Mouse (Mus musculus) monocyte, adult 5-6 weeks (primary cell): ENCODE results near the gene E130311K13Rik. TPM values are rescaled to one million over a fixed set of nuclear protein-coding genes. Genes with fewer than 3 reads are reported as not detected.
A peak's percentile ranks its signal among the peaks of the same experiment; 100 is the strongest.

Source experiments
- ATAC-seq: fragments of 153-309, 156-312 bp; replicated peaks from 2 replicates; pipeline ENCODE4 v1.8.0; 2017; ENCODE audit warnings: mild to moderate bottlenecking; ENCODE audit not compliant: low TSS enrichment, insufficient number of reproducible peaks, severe bottlenecking, poor library complexity, low FRiP score
- total RNA-seq: library from RNA; stranded (forward); fragments of 200-1000, 200-491, 200-594 nt; gene quantifications from 3 replicates; pipeline ENCODE4 v1.2.3, GENCODE M21; 2017

The E130311K13Rik gene
- 5.9 to 8.2 TPM (median 7.9 TPM) in 3 replicates for total RNA-seq

DNA sequence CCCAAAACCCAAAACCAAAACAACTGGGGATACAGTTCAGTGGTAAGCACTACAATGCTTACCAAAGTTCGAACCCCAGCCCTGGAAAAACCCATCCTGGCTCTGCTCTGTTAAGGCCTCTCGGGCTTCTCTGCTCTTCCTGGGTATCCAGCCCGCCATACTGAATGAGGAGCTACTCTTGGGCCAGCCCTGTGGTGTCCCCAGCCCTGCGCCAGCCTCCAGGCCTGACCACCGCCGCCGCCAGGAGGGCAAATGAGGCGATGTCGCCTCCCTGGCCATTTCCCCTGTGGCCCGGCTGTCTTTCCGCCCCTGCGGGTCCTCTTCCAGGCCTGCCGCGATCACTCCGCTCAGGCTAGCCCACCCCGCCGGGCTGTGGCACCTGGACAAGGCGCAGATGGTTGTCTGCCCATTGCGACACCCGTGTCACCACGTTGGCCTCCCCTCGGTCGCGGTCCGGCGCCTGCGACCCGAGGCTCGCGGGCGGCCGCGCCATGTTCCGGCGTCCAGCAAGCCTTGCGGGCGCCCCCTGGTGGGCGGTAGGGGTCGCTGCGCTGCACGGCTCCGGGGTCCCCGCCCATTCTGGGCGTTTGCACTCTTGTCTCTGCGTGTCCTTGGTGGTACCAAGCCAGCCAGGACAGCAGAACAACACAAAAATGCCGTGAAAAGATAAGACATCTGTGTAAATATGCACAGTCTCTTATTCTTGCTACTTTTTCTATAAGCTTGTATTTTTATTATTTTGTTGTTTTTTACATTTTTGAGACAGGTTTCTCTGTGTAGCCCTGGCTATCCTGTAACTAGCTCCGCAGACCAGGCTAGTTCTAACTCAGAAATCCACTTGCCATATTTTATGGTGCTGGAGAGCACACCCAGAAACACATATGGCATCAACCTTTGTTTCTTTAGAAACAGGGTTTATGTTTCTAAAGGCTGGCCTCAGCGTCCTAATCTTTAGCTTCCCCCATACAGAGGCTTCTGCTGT is at the start of gene E130311K13Rik:
TSS of gene E130311K13Rik (minus strand) at position 595 of the 982 bp plus-strand sequence.
- ATAC-seq, result peak; percentile 83

DNA sequence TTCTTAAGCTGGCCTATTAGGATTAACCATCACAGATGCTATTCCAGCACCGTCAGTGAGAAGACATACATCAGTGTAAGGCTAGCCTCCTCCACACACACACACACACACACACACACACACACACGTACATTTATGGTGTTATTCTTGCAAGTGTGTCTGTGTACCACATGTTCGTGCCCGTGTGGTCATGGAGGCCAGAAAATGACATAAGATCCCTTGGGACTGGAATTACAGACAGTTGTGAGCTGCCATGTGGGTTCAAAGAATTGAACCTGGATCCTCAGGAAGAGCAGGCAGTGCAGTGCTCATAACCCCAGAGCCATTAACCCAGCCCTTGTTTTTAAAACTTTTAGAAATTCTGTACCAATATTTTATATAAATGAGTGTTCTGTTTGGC is 48.6 kb upstream of the E130311K13Rik start:
- no peak for ATAC-seq

DNA sequence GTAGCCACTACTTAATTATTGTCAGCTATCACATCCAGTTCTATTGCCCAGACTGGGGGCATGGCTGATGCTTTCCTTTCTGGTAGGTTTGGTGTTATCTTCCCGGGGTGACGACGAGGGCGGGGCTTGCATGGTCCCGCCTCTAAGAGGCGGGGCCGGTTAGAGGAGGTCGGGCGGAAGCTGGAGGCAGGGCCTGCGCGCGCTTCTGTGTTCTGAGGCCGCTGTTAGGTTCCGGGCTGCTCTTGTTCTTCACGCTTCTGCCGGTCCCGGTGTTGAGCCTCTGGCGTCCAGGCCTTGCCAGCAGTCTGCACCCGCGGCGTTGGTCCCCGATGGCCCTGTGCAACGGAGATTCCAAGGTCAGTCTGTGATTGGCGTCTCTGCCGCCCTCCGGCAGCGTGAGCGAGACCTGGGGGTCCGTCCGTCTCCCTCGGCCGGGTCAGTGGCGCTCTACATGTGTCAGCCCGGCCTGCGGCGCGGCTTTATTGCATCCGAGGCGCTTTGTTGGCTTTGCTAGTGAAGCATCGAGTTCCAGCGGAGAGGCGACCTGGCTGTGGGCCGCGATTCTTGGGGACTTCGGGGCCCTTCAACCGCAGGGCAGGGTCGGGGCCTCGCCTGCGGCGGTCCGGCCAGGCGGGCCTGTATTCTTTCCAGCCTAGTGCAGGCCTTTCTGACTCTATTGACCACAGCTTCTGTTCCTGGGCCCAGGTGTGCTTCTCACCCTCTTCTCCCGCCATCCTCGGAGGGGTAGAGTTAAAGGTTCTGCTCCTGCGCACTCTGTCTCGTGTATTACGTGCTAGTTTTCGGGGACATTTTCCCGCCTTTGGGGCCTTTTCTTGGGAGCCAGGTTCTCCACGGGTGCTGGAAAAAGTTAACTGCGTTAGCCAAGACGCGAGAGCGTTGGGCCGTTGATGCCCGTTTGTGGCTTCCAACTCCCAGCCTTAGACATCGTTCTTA is 47.0 kb upstream of the E130311K13Rik start, which contains the start of gene Gmps:
TSS of gene Gmps (plus strand) at position 152 of the 954 bp plus-strand sequence.
- ATAC-seq, result peak; percentile 99

DNA sequence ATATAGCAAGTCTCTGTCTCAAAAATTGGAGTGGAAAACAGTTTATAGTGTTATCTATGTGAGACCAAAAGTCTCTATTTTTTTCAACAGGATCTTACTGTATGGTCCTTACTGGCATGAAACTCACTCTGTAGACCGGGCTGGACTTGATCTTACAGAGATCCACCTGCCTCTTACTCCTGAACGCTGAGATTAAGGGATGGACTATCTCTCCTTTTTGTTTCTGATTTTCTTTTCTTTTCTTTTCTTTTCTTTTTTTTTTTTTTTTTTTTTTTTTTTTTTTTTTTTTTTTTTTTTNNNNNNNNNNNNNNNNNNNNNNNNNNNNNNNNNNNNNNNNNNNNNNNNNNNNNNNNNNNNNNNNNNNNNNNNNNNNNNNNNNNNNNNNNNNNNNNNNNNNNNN is 36.7 kb upstream of the E130311K13Rik start:
- ATAC-seq, result no peak

DNA sequence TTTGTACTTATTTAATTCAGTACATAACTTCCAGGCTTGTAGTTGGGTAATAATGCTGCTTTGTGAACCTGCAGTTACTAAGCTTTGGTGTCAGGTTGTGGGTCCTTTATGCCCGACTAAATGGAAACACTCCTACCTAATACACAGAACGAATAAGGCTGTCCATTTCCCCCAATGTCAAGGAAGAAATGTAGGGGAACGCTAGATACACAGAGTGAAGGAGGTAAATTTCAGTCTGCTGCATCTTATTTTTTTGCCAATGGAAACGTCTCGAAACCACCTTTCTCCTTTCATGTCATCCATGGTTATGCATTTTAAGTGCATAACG is 35.6 kb upstream of the E130311K13Rik start:
- ATAC-seq, result no peak

DNA sequence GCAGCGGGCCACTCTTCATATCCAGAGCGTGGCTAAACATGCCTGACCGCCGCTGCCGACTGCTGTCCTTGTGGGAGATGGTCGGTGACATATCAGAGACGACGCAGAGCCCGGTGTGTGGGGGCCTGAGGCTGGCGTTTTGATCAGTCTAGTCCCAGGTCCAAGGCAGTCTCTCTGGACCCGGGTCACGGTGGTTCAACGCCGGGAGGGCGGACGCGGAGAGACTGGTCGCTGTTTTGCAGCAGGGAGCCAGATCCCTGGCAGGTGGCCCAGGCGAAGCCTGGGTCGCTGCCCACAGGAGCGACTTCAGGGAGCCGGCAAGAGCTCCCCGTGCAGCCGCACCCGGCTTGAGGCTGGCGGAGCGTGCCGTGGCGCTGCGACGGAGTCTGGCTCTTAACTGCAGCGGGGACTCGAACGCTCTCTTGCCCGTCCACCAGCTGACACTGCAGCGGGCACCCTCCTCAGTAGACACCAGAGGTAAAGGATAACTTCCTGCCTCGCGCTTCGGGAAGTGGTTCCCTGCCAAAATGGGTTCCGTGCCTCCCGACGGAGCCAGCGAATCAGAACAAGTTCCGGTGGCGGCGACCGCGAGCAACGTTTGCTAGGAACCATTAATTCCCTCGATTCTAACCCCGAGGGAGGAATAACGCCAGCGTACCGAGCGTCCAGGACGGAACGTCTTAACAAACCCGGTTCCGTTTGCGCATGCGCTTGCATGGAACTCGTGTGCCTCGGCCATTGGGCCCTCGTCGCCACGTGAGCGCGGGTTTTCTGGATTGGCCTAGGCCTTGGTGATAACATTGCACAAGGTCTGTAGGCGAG is 35.0 kb upstream of the E130311K13Rik start, which contains the start of gene Slc33a1:
TSS of gene Slc33a1 (minus strand) at position 669 of the 822 bp plus-strand sequence.
- ATAC-seq, result peak; percentile 97

DNA sequence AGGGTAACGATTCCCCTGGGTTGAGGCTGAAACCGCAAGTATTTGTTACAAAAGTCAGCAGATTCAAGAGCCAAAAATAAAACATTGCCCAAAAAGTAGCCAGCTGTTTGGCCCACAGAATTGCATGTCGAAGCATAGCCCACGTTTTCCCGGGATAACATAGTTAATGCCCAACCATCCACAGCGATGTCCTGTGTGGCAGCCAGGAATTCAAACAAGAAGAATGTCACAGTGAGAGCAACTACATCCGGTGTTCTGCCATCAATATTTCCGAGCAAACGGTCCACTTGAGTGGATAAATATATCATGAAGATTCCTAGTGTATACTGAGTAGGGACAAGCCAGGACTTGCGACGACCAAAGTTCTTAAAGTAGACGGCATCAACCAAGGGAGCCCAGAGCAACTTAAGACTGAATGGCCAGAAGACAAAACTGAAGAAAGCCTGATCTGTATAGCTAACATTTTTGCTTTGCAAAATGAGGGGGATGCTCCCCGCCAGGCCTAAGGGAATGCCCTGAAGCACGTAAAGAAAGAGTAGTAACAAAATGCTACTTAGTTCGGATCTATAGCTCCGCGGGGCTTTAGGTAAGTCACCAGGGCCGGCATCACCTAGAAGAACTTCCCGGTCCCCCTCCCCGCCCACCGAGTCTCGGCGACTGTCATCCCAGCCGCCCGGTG is 34.3 kb upstream of the E130311K13Rik start:
- ATAC-seq, result no peak

DNA sequence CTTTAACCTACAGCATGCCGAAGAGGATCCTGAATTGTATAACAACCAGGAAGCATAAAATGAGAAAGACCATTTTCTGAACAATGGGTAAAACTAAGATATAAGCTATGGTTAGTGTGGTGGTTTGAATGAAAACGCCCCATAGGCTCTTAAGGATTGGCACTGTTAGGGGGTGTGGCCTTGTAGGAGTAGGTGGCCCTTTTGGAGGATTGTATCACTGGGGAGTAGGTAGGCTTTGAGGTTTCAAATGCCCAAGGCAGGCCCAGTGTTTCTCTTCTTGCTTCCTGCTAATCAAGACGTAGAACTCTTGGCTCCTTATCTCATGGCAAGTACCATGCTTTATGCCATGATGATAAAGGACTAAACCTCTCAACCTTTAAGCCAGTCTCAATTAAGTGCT is 20.6 kb upstream of the E130311K13Rik start:
- no peak for ATAC-seq

DNA sequence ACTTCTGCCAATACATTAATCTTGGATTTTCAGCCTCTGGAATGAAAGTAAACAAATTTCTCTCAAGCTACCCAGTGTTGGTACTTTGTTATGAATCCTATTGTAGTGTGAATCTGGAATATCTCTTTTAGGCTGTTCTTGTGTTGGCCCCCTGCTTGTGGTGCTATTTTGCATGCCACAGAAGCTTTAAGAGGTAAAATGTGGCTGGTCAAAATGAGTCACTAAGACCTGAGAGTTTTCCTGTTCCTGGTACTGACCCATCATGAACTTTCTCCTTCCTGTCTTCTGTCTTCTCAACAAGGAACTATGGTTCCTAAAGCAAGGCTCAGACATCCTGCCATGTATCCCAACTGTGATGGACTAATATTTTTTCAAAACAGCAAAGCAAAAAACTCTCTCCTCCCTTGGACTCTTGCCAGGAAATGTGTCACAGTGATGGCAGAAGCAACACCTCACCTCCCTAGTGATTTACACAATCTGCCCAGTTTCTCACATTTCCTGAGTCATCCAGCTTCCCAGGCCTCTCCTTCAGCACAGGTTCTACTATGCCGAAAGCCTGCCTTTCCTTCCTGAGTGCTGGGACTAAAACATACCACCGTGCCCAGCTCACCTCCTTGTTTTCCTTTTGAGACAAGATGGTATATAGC is 12.1 kb upstream of the E130311K13Rik start:
- ATAC-seq, result no peak

DNA sequence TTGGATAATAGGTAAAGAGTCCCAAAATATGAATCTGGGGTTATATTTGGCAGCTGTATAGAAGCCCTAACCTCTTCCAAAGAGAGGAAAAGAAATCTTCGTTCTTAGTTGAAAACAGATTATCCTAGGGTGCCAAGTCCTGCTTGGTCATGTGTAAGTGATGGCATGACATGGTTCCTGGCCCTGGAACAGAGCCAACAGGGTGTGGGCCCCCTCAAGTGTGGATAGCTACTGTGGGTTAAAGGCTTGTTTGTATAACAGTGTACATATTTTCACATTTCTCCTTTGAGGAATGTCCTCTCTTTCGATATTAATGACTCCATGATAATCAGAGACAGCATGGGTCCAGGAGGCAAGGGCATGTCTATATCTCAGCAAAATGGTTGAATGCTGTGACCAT is 9.7 kb upstream of the E130311K13Rik start:
- no peak for ATAC-seq

DNA sequence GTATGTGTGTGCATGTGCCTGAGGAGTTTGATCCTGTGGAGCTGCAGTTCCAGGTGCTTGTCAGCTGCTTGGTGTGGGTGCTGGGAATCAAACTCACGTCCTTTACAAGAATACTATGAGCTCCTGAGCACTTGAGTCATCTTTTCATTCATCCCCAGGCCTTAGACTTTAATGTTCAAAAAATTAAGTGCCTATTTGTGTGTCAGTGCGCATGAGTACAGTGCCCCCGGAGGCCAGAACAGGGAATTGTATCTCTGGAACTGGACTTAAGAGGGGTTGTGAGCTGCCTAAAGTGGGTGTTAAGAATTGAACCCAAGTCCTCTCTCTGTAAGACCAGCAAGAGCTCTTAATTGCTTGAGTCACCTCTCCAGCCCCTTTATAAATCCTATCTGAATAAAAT is 9.6 kb downstream of the E130311K13Rik start:
- no peak for ATAC-seq

DNA sequence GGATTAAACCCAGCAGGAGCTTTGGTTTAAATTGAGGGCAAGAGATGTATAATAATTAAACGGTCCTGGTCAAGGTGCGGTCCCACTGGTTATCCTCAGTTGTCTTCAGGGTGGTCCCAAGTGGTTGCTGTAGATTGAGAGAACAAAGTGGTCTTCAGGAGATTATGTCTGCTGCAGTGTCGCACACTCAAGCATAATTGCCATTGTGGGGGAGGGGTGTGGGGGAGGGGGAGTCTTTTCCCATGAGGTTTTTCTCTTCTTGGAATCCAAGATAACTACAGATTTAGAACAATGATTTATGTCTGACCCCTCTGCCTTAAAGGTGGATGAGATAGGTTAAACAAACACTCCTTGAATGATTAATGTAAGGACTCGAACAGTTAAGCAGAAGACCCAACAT is 19.0 kb downstream of the E130311K13Rik start:
- no peak for ATAC-seq

DNA sequence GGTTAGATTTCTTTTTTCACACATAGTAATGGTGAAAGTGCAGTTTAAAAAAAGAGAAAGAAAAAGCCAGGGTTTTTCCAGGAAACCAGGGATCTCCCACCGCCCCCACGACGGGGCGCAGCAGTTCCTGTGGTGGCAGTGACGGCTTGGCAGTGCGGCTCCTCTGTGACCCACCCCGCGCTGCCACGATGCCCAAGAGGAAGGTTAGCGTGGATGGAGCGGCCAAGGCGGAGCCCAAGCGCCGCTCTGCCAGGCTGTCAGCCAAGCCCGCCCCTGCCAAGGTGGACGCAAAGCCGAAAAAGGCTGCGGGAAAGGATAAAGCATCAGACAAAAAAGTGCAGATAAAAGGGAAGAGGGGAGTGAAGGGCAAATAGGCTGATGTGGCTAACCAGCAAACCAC is 24.0 kb downstream of the E130311K13Rik start:
- no peak for ATAC-seq

DNA sequence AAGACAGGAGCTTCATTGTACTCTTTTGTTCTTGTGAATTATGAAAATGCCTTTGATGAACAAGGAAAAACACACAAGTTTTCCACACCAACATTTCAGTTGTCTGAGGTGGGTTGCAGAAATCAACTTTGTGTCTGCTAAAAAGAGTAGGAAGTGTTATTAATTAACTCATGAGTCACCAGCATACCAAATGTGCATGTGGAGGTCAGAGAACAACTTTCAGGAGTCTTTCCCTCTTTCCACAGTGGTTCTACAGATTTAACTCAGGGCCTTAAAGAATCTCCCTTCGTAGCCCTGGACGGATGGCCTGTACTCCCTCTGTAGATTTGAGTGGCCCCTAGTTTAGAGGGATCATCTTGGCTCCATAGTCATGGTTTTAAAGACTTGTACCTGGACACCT is 25.1 kb downstream of the E130311K13Rik start:
- no peak for ATAC-seq

DNA sequence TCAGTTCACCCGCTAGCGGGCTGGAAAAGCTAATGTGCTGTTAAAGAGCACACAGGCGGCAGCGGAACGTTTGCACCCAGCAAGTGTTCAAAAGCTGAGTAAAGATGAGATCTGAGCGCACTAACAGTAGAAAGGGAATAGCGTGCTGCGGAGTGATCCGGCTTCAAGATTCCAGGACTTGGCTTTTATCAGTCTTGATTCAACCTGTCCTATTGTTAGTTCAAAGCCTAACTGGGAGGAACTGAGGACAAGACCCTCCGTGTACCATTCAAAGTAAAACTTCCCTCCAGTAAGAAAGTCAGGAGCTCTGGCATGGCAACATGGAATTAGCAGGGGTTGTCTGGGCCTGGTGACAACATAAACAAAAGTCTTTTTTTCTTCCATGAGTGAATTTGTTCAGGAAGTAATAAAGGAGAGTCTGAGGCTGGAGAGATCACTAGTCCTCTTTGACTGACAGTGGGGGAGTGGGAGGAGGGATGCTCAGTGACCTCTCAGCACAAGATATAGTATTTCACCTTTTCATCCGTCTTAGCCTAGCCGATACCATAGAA is 29.2 kb downstream of the E130311K13Rik start:
- ATAC-seq, result no peak

DNA sequence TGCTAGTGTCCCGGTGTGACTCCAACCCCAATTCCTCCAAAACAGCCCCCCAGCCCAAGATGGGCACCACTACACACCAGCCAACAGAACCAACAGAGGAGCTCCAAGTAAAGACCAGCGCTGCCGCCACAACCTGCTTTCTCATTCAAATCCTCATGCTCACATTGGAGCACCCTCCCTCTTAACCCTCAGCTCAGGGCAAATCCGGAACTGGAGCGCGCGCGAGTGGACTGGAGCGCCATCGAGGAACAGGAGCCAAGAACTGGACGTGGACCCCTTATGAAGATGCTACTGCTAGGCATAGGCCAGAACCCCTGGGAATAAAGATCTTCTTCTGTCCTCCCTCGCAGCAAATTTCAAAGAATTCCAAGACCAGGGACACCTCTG is 30.0 kb downstream of the E130311K13Rik start, which contains the start of gene Plch1:
TSS of gene Plch1 (minus strand) at position 164 of the 387 bp plus-strand sequence.
- no peak for ATAC-seq
